Mouse (Mus musculus): ENCODE measurements at regions not wholly inside any gene's neighbourhood (a gene's known extent, or its start where the extent isn't known, plus 50 kb on each side); places are given as distances from the start of the nearest gene placed in this dataset.

DNA sequence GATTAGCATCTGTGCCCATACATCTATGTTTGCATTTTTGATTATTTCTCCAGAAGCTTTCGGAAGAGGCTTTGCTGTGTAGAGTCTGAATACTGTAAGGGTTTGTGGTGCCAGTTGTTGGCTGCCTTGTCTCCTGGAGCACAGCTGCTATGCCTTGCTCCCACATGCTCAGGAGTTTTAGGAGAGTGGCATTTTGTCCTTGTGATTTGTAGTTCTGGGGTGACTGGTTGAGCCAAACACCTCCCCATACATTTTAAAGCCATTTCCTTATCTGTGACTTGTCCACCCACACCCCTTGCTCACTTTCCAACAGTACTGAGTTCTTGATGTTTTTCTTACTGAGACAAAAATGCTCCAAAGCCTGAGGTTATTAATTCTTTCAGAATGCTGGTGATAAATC, 60.4 kb upstream of the Lipc start:
- Histone ChIP-seq H3K27me3 (ENCODE audit: insufficient read depth, poor library complexity, severe bottlenecking) (no peaks in the 10 kb centered on the region), H3K36me3 (no peaks in the 10 kb centered on the region), H3K27ac (no peak overlapping the region), H3K9me3 (no peaks in the 10 kb centered on the region), H3K4me1 (no peaks in the 10 kb centered on the region), H3K4me3 (no peak overlapping the region)
- WGBS, result 80% methylated on average over 1 of the region's 1 CpGs
- DNase-seq (ENCODE audit: low spot score), result no peak

- WGBS, result 78% methylated on average over 2 of the region's 2 CpGs
- H3K27ac ChIP-seq, result no peak overlapping the region
- H3K4me3 ChIP-seq, result no peak overlapping the region
- no peaks in the 10 kb centered on the region for H3K36me3 ChIP-seq
- no peak for DNase-seq (ENCODE audit: low spot score)
- H3K27me3 ChIP-seq (ENCODE audit: insufficient read depth, poor library complexity, severe bottlenecking), result no peaks in the 10 kb centered on the region
- H3K4me1 ChIP-seq, result no peaks in the 10 kb centered on the region
- no peaks in the 10 kb centered on the region for H3K9me3 ChIP-seq
These were observed 52.6 kb upstream of the Lipc start for GRCm38 (mm10) chr9:71004631-71005030.
